Mouse (Mus musculus): ENCODE measurements around the gene Elp5. TPM values are rescaled to one million over a fixed set of nuclear protein-coding genes. Genes with fewer than 3 reads are reported as not detected.
A peak's percentile ranks its signal among the peaks of the same experiment; 100 is the strongest.

Elp5 gene
- polyA plus RNA-seq, 1 experiment from 2014 or later: 55.1 TPM

GRCm38 (mm10) chr11:69936714-69937347 lies 45.5 kb downstream of the Elp5 start:
- Histone ChIP-seq H3K4me2 (ENCODE audit: low read depth, low read length) (no peak overlapping the region), H3K4me3 (ENCODE audit: low read depth, low read length) (no peak overlapping the region; the same call in 1 of the 2 replicates)
- WGBS (ENCODE audit: insufficient replicate concordance): 43% methylated on average over 9 of the region's 9 CpGs

GRCm38 (mm10) chr11:69936156-69936555 lies 46.2 kb downstream of the Elp5 start:
- Histone ChIP-seq H3K4me1 (ENCODE audit: control insufficient read depth, low read depth, low read length) (peaks cover 25% of the 10 kb centered on the region), H3K36me3 (ENCODE audit: control insufficient read depth, insufficient read depth) (no peaks in the 10 kb centered on the region), H3K27me3 (ENCODE audit: control insufficient read depth, insufficient read depth, low read depth, low read length) (peaks cover 63% of the 10 kb centered on the region), H3K4me3 (ENCODE audit: low read depth, low read length) (peak overlapping the region; percentile 64), H3K9ac (ENCODE audit: low read depth, low read length) (peak overlapping the region; percentile 54; the same call in 1 of the 2 replicates), H3K9me3 (replicated peaks; ENCODE audit: control insufficient read depth, low read length) (no peaks in the 10 kb centered on the region), H3K27ac (ENCODE audit: low read length) (no peak overlapping the region), H3K4me2 (ENCODE audit: low read depth, low read length) (peak overlapping the region; percentile 95)
- WGBS (ENCODE audit: insufficient replicate concordance): 1% methylated on average over 29 of the region's 30 CpGs
- no peak for ATAC-seq (ENCODE audit: low read depth)

More at GRCm38 (mm10) chr11:69936714-69937347, 45.5 kb downstream of the Elp5 start:
- no peak overlapping the region for H3K9ac ChIP-seq (ENCODE audit: low read depth, low read length)
- ATAC-seq (ENCODE audit: low read depth): no peak
- H3K9me3 ChIP-seq (replicated peaks; ENCODE audit: control insufficient read depth, low read length): no peaks in the 10 kb centered on the region
- no peaks in the 10 kb centered on the region for H3K36me3 ChIP-seq (ENCODE audit: control insufficient read depth, insufficient read depth)
- H3K27me3 ChIP-seq (ENCODE audit: control insufficient read depth, insufficient read depth, low read depth, low read length): peaks cover 63% of the 10 kb centered on the region
- H3K27ac ChIP-seq (ENCODE audit: low read length): no peak overlapping the region
- peaks cover 25% of the 10 kb centered on the region for H3K4me1 ChIP-seq (ENCODE audit: control insufficient read depth, low read depth, low read length)

- peak within 1 kb of the TSS; percentile 54 for H3K9ac ChIP-seq (ENCODE audit: low read depth, low read length)
- no peak within 1 kb of the TSS for H3K27ac ChIP-seq (ENCODE audit: low read length)
- H3K9me3 ChIP-seq (replicated peaks; ENCODE audit: control insufficient read depth, low read length): no peaks in the 10 kb centered on the region
- ATAC-seq (ENCODE audit: low read depth): peak; percentile 81
- H3K4me3 ChIP-seq (ENCODE audit: low read depth, low read length): peak within 1 kb of the TSS; percentile 64
- peak within 1 kb of the TSS; percentile 95 for H3K4me2 ChIP-seq (ENCODE audit: low read depth, low read length)
- WGBS (ENCODE audit: insufficient replicate concordance): 3% methylated on average over 45 of the region's 62 CpGs
- H3K36me3 ChIP-seq (ENCODE audit: control insufficient read depth, insufficient read depth): no peaks in the 10 kb centered on the region
- peaks cover 59% of the 10 kb centered on the region for H3K27me3 ChIP-seq (ENCODE audit: control insufficient read depth, insufficient read depth, low read depth, low read length)
- peaks cover 25% of the 10 kb centered on the region for H3K4me1 ChIP-seq (ENCODE audit: control insufficient read depth, low read depth, low read length)
Observed at GRCm38 (mm10) chr11:69935137-69935879, 47.0 kb downstream of the Elp5 start, which contains the start of gene Ybx2. Gene Ybx2, plus strand, starts transcription at chr11:69935796.

- no peak for ATAC-seq (ENCODE audit: low read depth)
- Histone ChIP-seq H3K9ac (ENCODE audit: low read depth, low read length) (no peak overlapping the region), H3K4me3 (ENCODE audit: low read depth, low read length) (peak overlapping the region; percentile 27; the same call in 1 of the 2 replicates), H3K27me3 (ENCODE audit: control insufficient read depth, insufficient read depth, low read depth, low read length) (peaks cover 52% of the 10 kb centered on the region), H3K27ac (ENCODE audit: low read length) (no peak overlapping the region), H3K36me3 (ENCODE audit: control insufficient read depth, insufficient read depth) (no peaks in the 10 kb centered on the region), H3K4me2 (ENCODE audit: low read depth, low read length) (peak overlapping the region; percentile 95), H3K9me3 (replicated peaks; ENCODE audit: control insufficient read depth, low read length) (no peaks in the 10 kb centered on the region), H3K4me1 (ENCODE audit: control insufficient read depth, low read depth, low read length) (peaks cover 25% of the 10 kb centered on the region)
- 11% methylated on average over 6 of the region's 6 CpGs for WGBS (ENCODE audit: insufficient replicate concordance)
Observed at GRCm38 (mm10) chr11:69934681-69935080, 47.6 kb downstream of the Elp5 start.

GRCm38 (mm10) chr11:69934169-69934568 lies 48.1 kb downstream of the Elp5 start:
- H3K4me3 ChIP-seq (ENCODE audit: low read depth, low read length): peak overlapping the region; percentile 27; the same call in 1 of the 2 replicates
- H3K36me3 ChIP-seq (ENCODE audit: control insufficient read depth, insufficient read depth): no peaks in the 10 kb centered on the region
- peaks cover 49% of the 10 kb centered on the region for H3K27me3 ChIP-seq (ENCODE audit: control insufficient read depth, insufficient read depth, low read depth, low read length)
- H3K4me1 ChIP-seq (ENCODE audit: control insufficient read depth, low read depth, low read length): peaks cover 25% of the 10 kb centered on the region
- 2% methylated on average over 18 of the region's 18 CpGs for WGBS (ENCODE audit: insufficient replicate concordance)
- H3K9ac ChIP-seq (ENCODE audit: low read depth, low read length): no peak overlapping the region
- H3K27ac ChIP-seq (ENCODE audit: low read length): no peak overlapping the region
- no peaks in the 10 kb centered on the region for H3K9me3 ChIP-seq (replicated peaks; ENCODE audit: control insufficient read depth, low read length)
- H3K4me2 ChIP-seq (ENCODE audit: low read depth, low read length): peak overlapping the region; percentile 57
- ATAC-seq (ENCODE audit: low read depth): peak; percentile 62

GRCm38 (mm10) chr11:69933066-69933465 lies 49.3 kb downstream of the Elp5 start:
- H3K27me3 ChIP-seq (ENCODE audit: control insufficient read depth, insufficient read depth, low read depth, low read length): peaks cover 39% of the 10 kb centered on the region
- H3K9me3 ChIP-seq (replicated peaks; ENCODE audit: control insufficient read depth, low read length): no peaks in the 10 kb centered on the region
- no peak overlapping the region for H3K27ac ChIP-seq (ENCODE audit: low read length)
- peaks cover 25% of the 10 kb centered on the region for H3K4me1 ChIP-seq (ENCODE audit: control insufficient read depth, low read depth, low read length)
- 50% methylated on average over 4 of the region's 4 CpGs for WGBS (ENCODE audit: insufficient replicate concordance)
- no peak for ATAC-seq (ENCODE audit: low read depth)
- H3K36me3 ChIP-seq (ENCODE audit: control insufficient read depth, insufficient read depth): no peaks in the 10 kb centered on the region
- H3K4me3 ChIP-seq (ENCODE audit: low read depth, low read length): no peak overlapping the region
- no peak overlapping the region for H3K4me2 ChIP-seq (ENCODE audit: low read depth, low read length)
- H3K9ac ChIP-seq (ENCODE audit: low read depth, low read length): no peak overlapping the region

- Histone ChIP-seq H3K27me3 (ENCODE audit: control insufficient read depth, insufficient read depth, low read depth, low read length) (peaks cover 31% of the 10 kb centered on the region), H3K9ac (ENCODE audit: low read depth, low read length) (no peak overlapping the region), H3K36me3 (ENCODE audit: control insufficient read depth, insufficient read depth) (no peaks in the 10 kb centered on the region), H3K4me2 (ENCODE audit: low read depth, low read length) (no peak overlapping the region), H3K4me3 (ENCODE audit: low read depth, low read length) (no peak overlapping the region), H3K4me1 (ENCODE audit: control insufficient read depth, low read depth, low read length) (peaks cover 25% of the 10 kb centered on the region), H3K27ac (ENCODE audit: low read length) (no peak overlapping the region), H3K9me3 (replicated peaks; ENCODE audit: control insufficient read depth, low read length) (no peaks in the 10 kb centered on the region)
- no peak for ATAC-seq (ENCODE audit: low read depth)
- WGBS (ENCODE audit: insufficient replicate concordance): 24% methylated on average over 3 of the region's 3 CpGs
Observed at GRCm38 (mm10) chr11:69932254-69932653, 50.1 kb downstream of the Elp5 start.

GRCm38 (mm10) chr11:69931769-69932168 lies 50.5 kb downstream of the Elp5 start:
- Histone ChIP-seq H3K4me2 (ENCODE audit: low read depth, low read length) (no peak overlapping the region), H3K4me1 (ENCODE audit: control insufficient read depth, low read depth, low read length) (peaks cover 25% of the 10 kb centered on the region), H3K27me3 (ENCODE audit: control insufficient read depth, insufficient read depth, low read depth, low read length) (peaks cover 26% of the 10 kb centered on the region), H3K27ac (ENCODE audit: low read length) (peak overlapping the region; percentile 6; the same call in 1 of the 2 replicates), H3K4me3 (ENCODE audit: low read depth, low read length) (no peak overlapping the region), H3K36me3 (ENCODE audit: control insufficient read depth, insufficient read depth) (no peaks in the 10 kb centered on the region), H3K9me3 (replicated peaks; ENCODE audit: control insufficient read depth, low read length) (no peaks in the 10 kb centered on the region), H3K9ac (ENCODE audit: low read depth, low read length) (no peak overlapping the region)
- 38% methylated on average over 8 of the region's 8 CpGs for WGBS (ENCODE audit: insufficient replicate concordance)
- no peak for ATAC-seq (ENCODE audit: low read depth)

Data from liver, embryonic 16.5 days (tissue).